Mouse (Mus musculus) liver, embryonic 14.5 days (tissue): ENCODE measurements around the gene Dhrs4.

Source experiments
- CTCF ChIP-seq: IDR thresholded peaks from 2 replicates; pipeline ENCODE4 v1.5.1; 2016; ENCODE audit warnings: antibody characterized with exemption, low read depth, control low read depth
- EP300 ChIP-seq: IDR thresholded peaks from 2 replicates; pipeline ENCODE4 v1.6.1; 2016; ENCODE audit warnings: antibody characterized with exemption, low read depth

- TF ChIP-seq CTCF (no peak), EP300 (no peak)
These were observed 32.5 kb downstream of the Dhrs4 start for GRCm38 (mm10) chr14:55511037-55511436.
